Mouse (Mus musculus) testis, postnatal 10 days (tissue): ENCODE measurements around the gene Rora.

Source experiments
- DNase-seq: peaks from one replicate; pipeline ENCODE4 v3.0.0; 2021; ENCODE audit warnings: low spot score

Gene Rora

GRCm38 (mm10) chr9:69291451-69291850 is 637.9 kb downstream of the Rora start:
- no peak for DNase-seq

GRCm38 (mm10) chr9:69292353-69292752 is 638.8 kb downstream of the Rora start:
- no peak for DNase-seq

GRCm38 (mm10) chr9:69292776-69293687 is 639.4 kb downstream of the Rora start:
- DNase-seq, result no peak

- no peak for DNase-seq
Observed at GRCm38 (mm10) chr9:69293688-69294074, 640.1 kb downstream of the Rora start.

- DNase-seq, result no peak
Observed at GRCm38 (mm10) chr9:69294426-69294825, 640.8 kb downstream of the Rora start.

GRCm38 (mm10) chr9:69294856-69295255 is 641.3 kb downstream of the Rora start:
- no peak for DNase-seq

- DNase-seq, result no peak
Observed at GRCm38 (mm10) chr9:69295826-69296225, 642.2 kb downstream of the Rora start.

- DNase-seq, result peak; percentile 78
Observed at GRCm38 (mm10) chr9:69296418-69296817, 642.8 kb downstream of the Rora start.

- no peak for DNase-seq
Observed at GRCm38 (mm10) chr9:69297766-69298375, 644.3 kb downstream of the Rora start.

- DNase-seq, result peak; percentile 48
Observed at GRCm38 (mm10) chr9:69298566-69299335, 645.2 kb downstream of the Rora start.

GRCm38 (mm10) chr9:69299484-69299883 is 645.9 kb downstream of the Rora start:
- DNase-seq, result peak; percentile 46

GRCm38 (mm10) chr9:69300296-69300695 is 646.7 kb downstream of the Rora start:
- DNase-seq, result no peak

- peak; percentile 49 for DNase-seq
Observed at GRCm38 (mm10) chr9:69301445-69301844, 647.9 kb downstream of the Rora start.

GRCm38 (mm10) chr9:69301955-69302354 is 648.4 kb downstream of the Rora start:
- no peak for DNase-seq

- no peak for DNase-seq
Observed at GRCm38 (mm10) chr9:69302846-69303245, 649.3 kb downstream of the Rora start.

- no peak for DNase-seq
Observed at GRCm38 (mm10) chr9:69303346-69303944, 649.9 kb downstream of the Rora start.

GRCm38 (mm10) chr9:69303962-69304361 is 650.4 kb downstream of the Rora start:
- no peak for DNase-seq

- DNase-seq, result no peak
Observed at GRCm38 (mm10) chr9:69304492-69304891, 650.9 kb downstream of the Rora start.

GRCm38 (mm10) chr9:69304991-69305390 is 651.4 kb downstream of the Rora start:
- DNase-seq, result no peak

- DNase-seq, result no peak
Observed at GRCm38 (mm10) chr9:69306734-69307528, 653.3 kb downstream of the Rora start.

- no peak for DNase-seq
Observed at GRCm38 (mm10) chr9:69307974-69308373, 654.4 kb downstream of the Rora start.
